Mouse (Mus musculus) cerebellum, adult 2 months (tissue): ENCODE measurements around the gene P2ry14. TPM values are rescaled to one million over a fixed set of nuclear protein-coding genes. Genes with fewer than 3 reads are reported as not detected.
A peak's percentile ranks its signal among the peaks of the same experiment; 100 is the strongest.

Experiments
- DNase-seq, 2 experiments: peaks; one replicate each; pipeline ENCODE4 v3.0.0; 2021
- H3K27ac ChIP-seq: fragments of 200-500 bp; 2 replicates; pipeline ENCODE4 v1.5.1; 2012; ENCODE audit warnings: low read length, control low read depth, inconsistent platforms; ENCODE audit not compliant: insufficient read depth
- H3K27me3 ChIP-seq: fragments of 200-500 bp; 2 replicates; pipeline ENCODE4 v1.6.1; 2012; ENCODE audit warnings: inconsistent platforms, mild to moderate bottlenecking, low read length, moderate library complexity; ENCODE audit not compliant: control insufficient read depth, insufficient read depth
- H3K4me1 ChIP-seq: fragments of 200-500 bp; 2 replicates; pipeline ENCODE4 v1.6.1; 2011; ENCODE audit warnings: low read length; ENCODE audit not compliant: control insufficient read depth, insufficient read depth
- H3K4me3 ChIP-seq: fragments of 200-500 bp; replicated peaks from 2 replicates; pipeline ENCODE3; 2011; ENCODE audit warnings: mild to moderate bottlenecking, low read depth, low read length, control low read depth; ENCODE audit not compliant: insufficient read depth
- CTCF ChIP-seq: fragments of 200-500 bp; IDR thresholded peaks from 2 replicates; pipeline ENCODE4 v1.5.1; 2011; ENCODE audit warnings: low read depth, mild to moderate bottlenecking, control low read depth, low read length, moderate library complexity, borderline replicate concordance; ENCODE audit not compliant: insufficient read depth
- POLR2A ChIP-seq: fragments of 200-500 bp; IDR thresholded peaks from 2 replicates; pipeline ENCODE4 v1.6.1; 2011; ENCODE audit warnings: low read length, control low read depth, borderline replicate concordance; ENCODE audit not compliant: insufficient read depth
- WGBS: fragments of 180-500 bp; shearing (Covaris S2); methylation state at CpG from one replicate; pipeline ENCODE4 v1.1.7; 2018; 5-methylcytosine and 5-hydroxymethylcytosine counted together
- polyA plus RNA-seq: library from polyadenylated mRNA; depleted of rRNA; stranded (reverse); fragments of >200 nt; gene quantifications from 2 replicates; pipeline ENCODE4 v1.2.3, GENCODE M21; 2012

P2ry14 gene
- polyA plus RNA-seq, 1 experiment, result 4.2 TPM

GRCm38 (mm10) chr3:59101218-59101986 lies 52.0 kb downstream of the P2ry14 start, which contains the start of gene Gpr171:
Gene Gpr171 (minus strand): TSS chr3:59101821.
- H3K4me3 ChIP-seq, result no peak within 1 kb of the TSS
- 60% methylated on average over 6 of the region's 6 CpGs for WGBS
- no peaks in the 10 kb centered on the region for H3K27me3 ChIP-seq
- H3K27ac ChIP-seq, result no peak within 1 kb of the TSS
- TF ChIP-seq CTCF, result no peak
- no peak for TF ChIP-seq POLR2A
- DNase-seq, result no peak
- no peaks in the 10 kb centered on the region for H3K4me1 ChIP-seq

- TF ChIP-seq CTCF (no peak), POLR2A (no peak)
- DNase-seq, result no peak
- no peak overlapping the region for H3K27ac ChIP-seq
- no peaks in the 10 kb centered on the region for H3K27me3 ChIP-seq
- WGBS, result 92% methylated on average over 10 of the region's 10 CpGs
- no peaks in the 10 kb centered on the region for H3K4me1 ChIP-seq
- no peak overlapping the region for H3K4me3 ChIP-seq
These were observed 54.9 kb downstream of the P2ry14 start for GRCm38 (mm10) chr3:59098540-59098939.

GRCm38 (mm10) chr3:59097421-59097820 lies 56.0 kb downstream of the P2ry14 start:
- TF ChIP-seq CTCF, result no peak
- TF ChIP-seq POLR2A, result no peak
- no peak overlapping the region for H3K4me3 ChIP-seq
- WGBS, result 67% methylated on average over 6 of the region's 6 CpGs
- H3K27ac ChIP-seq, result no peak overlapping the region
- H3K27me3 ChIP-seq, result no peaks in the 10 kb centered on the region
- H3K4me1 ChIP-seq, result no peaks in the 10 kb centered on the region
- DNase-seq, result no peak

GRCm38 (mm10) chr3:59092702-59093101 lies 60.7 kb downstream of the P2ry14 start:
- 83% methylated on average over 11 of the region's 11 CpGs for WGBS
- Histone ChIP-seq H3K27me3 (no peaks in the 10 kb centered on the region), H3K4me3 (no peak overlapping the region), H3K27ac (no peak overlapping the region), H3K4me1 (no peaks in the 10 kb centered on the region)
- TF ChIP-seq POLR2A, result no peak
- no peak for DNase-seq

- Histone ChIP-seq H3K4me1 (peaks cover 8% of the 10 kb centered on the region), H3K4me3 (no peak overlapping the region), H3K27me3 (no peaks in the 10 kb centered on the region), H3K27ac (no peak overlapping the region)
- 21% methylated on average over 7 of the region's 7 CpGs for WGBS
- DNase-seq, result peak; percentile 35 to 43
- no peak for TF ChIP-seq CTCF
- TF ChIP-seq POLR2A, result no peak
These were observed 72.5 kb downstream of the P2ry14 start for GRCm38 (mm10) chr3:59080919-59081318.

- H3K27ac ChIP-seq, result no peak overlapping the region
- no peaks in the 10 kb centered on the region for H3K27me3 ChIP-seq
- TF ChIP-seq POLR2A, result no peak
- DNase-seq, result no peak
- 61% methylated on average over 6 of the region's 6 CpGs for WGBS
- H3K4me3 ChIP-seq, result no peak overlapping the region
- peaks cover 8% of the 10 kb centered on the region for H3K4me1 ChIP-seq
These were observed 73.0 kb downstream of the P2ry14 start for GRCm38 (mm10) chr3:59080293-59080916.

GRCm38 (mm10) chr3:59079327-59079726 lies 74.1 kb downstream of the P2ry14 start:
- Histone ChIP-seq H3K27ac (no peak overlapping the region), H3K4me3 (no peak overlapping the region), H3K27me3 (no peaks in the 10 kb centered on the region), H3K4me1 (peaks cover 8% of the 10 kb centered on the region)
- 50% methylated on average over 4 of the region's 4 CpGs for WGBS
- TF ChIP-seq CTCF (peak; percentile 55; the same call in 1 of the 2 replicates), POLR2A (no peak)
- DNase-seq, result peak in 1 of 2 experiments; percentile 48

- Histone ChIP-seq H3K27ac (no peak overlapping the region), H3K27me3 (no peaks in the 10 kb centered on the region), H3K4me1 (peaks cover 8% of the 10 kb centered on the region), H3K4me3 (no peak overlapping the region)
- TF ChIP-seq CTCF, result no peak
- no peak for TF ChIP-seq POLR2A
- WGBS, result 83% methylated on average over 11 of the region's 11 CpGs
- no peak for DNase-seq
These were observed 74.8 kb downstream of the P2ry14 start for GRCm38 (mm10) chr3:59078585-59078984.
